Mouse (Mus musculus) midbrain, embryonic 10.5 days (tissue): ENCODE measurements around the gene Slamf9. TPM values are rescaled to one million over a fixed set of nuclear protein-coding genes. Genes with fewer than 3 reads are reported as not detected.
A peak's percentile ranks its signal among the peaks of the same experiment; 100 is the strongest.

ENCODE experiments used
- DNase-seq: peaks from one replicate; pipeline ENCODE4 v3.0.0-alpha.2; 2017; ENCODE audit warnings: low spot score
- H3K27ac ChIP-seq: fragments of 300-500 bp; sonication (generic); replicated peaks from 2 replicates; pipeline ENCODE4 v1.5.1; 2016; ENCODE audit warnings: mild to moderate bottlenecking
- H3K27me3 ChIP-seq: fragments of 300-500 bp; sonication (generic); 2 replicates; pipeline ENCODE4 v1.6.1; 2016; ENCODE audit warnings: low read depth, mild to moderate bottlenecking; ENCODE audit not compliant: poor library complexity, severe bottlenecking
- H3K36me3 ChIP-seq: fragments of 300-500 bp; sonication (generic); 2 replicates; pipeline ENCODE4 v1.6.1; 2016; ENCODE audit warnings: mild to moderate bottlenecking, moderate library complexity
- H3K4me1 ChIP-seq: fragments of 300-500 bp; sonication (generic); 2 replicates; pipeline ENCODE4 v1.6.1; 2016
- H3K4me3 ChIP-seq: fragments of 300-500 bp; sonication (generic); 2 replicates; pipeline ENCODE4 v1.5.1; 2016; ENCODE audit warnings: mild to moderate bottlenecking, moderate library complexity
- H3K9me3 ChIP-seq: fragments of 300-500 bp; sonication (generic); replicated peaks from 2 replicates; pipeline ENCODE4 v1.6.1; 2016; ENCODE audit warnings: mild to moderate bottlenecking
- WGBS: fragments of 180-500 bp; shearing (Covaris S2); methylation state at CpG from one replicate; pipeline ENCODE4 v1.1.7; 2016; 5-methylcytosine and 5-hydroxymethylcytosine counted together
- polyA plus RNA-seq: library from polyadenylated mRNA; unstranded; fragments of >200 nt; fragmentation: Nextera tagmentation; extraction: Ambion mirVana; gene quantifications from 2 replicates; pipeline ENCODE4 v1.2.1, GENCODE M21; 2016

Gene Slamf9
- polyA plus RNA-seq, 1 experiment from 2014 or later: 0.09 TPM

- peaks cover 16% of the 10 kb centered on the region for H3K27me3 ChIP-seq
- peaks cover 45% of the 10 kb centered on the region for H3K36me3 ChIP-seq
- no peak for DNase-seq
- H3K9me3 ChIP-seq: no peaks in the 10 kb centered on the region
- peaks cover 78% of the 10 kb centered on the region for H3K4me1 ChIP-seq
- 61% methylated on average over 13 of the region's 13 CpGs for WGBS
- peak overlapping the region; percentile 79 for H3K4me3 ChIP-seq
- peak overlapping the region; percentile 93 for H3K27ac ChIP-seq
These were observed 9.5 kb downstream of the Slamf9 start for GRCm38 (mm10) chr1:172484671-172485070.

DNA sequence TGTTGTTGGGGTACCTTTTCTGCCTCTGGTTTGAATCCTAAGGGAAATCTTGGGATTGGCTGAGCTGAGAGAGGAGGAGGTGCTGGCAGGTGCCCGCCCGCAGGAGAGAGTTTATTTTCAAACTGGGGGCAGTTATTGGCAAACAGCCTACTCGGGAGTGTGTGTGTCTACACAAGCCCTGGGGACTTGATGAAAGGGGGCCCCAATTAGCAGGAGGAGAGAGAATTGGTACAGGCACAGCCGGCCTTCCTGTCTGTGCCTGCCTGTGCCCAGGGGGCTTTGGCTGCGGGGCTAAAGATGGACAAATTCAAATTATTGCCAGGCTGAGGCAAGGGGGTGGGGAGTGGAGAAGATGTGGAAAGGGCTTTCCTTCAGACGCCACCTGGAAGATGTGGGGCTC, 10.7 kb downstream of the Slamf9 start:
- Histone ChIP-seq H3K4me1 (peaks cover 89% of the 10 kb centered on the region), H3K36me3 (peaks cover 55% of the 10 kb centered on the region), H3K9me3 (no peaks in the 10 kb centered on the region), H3K4me3 (peak overlapping the region; percentile 79), H3K27me3 (peaks cover 5% of the 10 kb centered on the region), H3K27ac (peak overlapping the region; percentile 93)
- 34% methylated on average over 6 of the region's 6 CpGs for WGBS
- DNase-seq: no peak

DNA sequence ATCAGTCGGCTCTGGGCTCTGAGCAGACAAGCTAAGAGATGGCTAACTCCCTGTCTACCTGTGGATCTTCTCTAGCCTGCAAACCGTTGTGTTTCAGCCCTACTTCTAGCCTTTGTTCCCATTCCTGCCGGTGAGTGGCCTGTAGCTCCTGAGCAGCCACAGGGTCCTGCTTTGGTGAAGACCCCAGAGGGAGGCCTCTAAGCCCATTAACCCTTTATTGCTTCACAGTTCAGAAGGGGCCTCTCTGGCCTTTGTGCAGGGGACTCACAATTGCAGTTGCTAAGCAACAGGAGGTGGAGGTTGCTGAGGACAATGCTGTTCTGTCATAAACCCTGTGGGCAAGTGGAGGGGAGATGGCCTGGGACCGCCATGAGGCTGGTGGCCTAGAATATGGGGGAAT, 11.1 kb downstream of the Slamf9 start:
- Histone ChIP-seq H3K27me3 (peaks cover under 1% of the 10 kb centered on the region), H3K27ac (peak overlapping the region; percentile 93), H3K36me3 (peaks cover 59% of the 10 kb centered on the region), H3K9me3 (no peaks in the 10 kb centered on the region), H3K4me3 (peak overlapping the region; percentile 79), H3K4me1 (peaks cover 85% of the 10 kb centered on the region)
- peak; percentile 80 for DNase-seq
- WGBS: 16% methylated on average over 4 of the region's 4 CpGs

DNA sequence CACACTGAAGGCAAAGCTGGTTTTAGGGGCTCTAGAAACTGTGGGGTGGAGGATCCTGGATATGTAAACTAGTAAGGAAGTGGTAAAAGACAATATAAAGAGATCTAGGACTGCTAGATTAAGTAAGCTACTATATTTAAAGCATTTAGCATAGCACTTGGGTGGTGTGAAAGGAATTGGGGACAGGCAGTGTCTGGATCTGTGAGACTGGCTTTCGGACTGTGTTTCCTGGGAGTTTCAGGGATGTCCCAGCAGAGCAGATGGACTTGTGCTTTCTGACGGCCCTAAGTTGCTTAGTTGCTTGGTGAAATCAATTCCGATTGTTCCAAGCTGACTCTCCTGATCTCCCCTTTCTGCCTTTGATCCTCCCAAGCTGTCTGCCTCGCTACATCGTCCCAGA, 11.5 kb downstream of the Slamf9 start:
- 35% methylated on average over 5 of the region's 5 CpGs for WGBS
- peaks cover 63% of the 10 kb centered on the region for H3K36me3 ChIP-seq
- peaks cover 81% of the 10 kb centered on the region for H3K4me1 ChIP-seq
- H3K9me3 ChIP-seq: no peaks in the 10 kb centered on the region
- peak overlapping the region; percentile 93 for H3K27ac ChIP-seq
- no peaks in the 10 kb centered on the region; the same call in 1 of the 2 replicates for H3K27me3 ChIP-seq
- peak; percentile 28 for DNase-seq
- peak overlapping the region; percentile 79 for H3K4me3 ChIP-seq

DNA sequence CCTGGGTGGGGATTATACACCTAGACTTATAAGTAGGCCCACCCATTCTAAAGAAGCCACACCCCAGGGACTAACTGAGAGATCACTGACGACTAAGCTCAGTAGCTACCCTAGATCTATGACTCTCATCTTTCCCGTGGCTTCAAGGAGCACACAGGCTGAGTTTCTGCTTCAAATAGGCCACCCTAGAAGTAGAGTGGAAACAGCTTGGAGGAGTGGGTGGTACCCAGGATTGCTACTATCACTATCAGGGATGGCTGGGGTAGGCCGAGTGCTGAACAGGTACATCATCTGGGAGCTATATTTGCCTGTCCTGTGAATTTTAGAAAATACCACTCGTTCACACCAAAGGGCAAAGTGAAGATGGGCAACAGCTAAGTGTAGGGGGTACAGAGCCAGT, 12.7 kb downstream of the Slamf9 start:
- H3K36me3 ChIP-seq: peaks cover 75% of the 10 kb centered on the region
- peak overlapping the region; percentile 93; the same call in 1 of the 2 replicates for H3K27ac ChIP-seq
- no peak overlapping the region for H3K4me3 ChIP-seq
- 81% methylated on average over 4 of the region's 4 CpGs for WGBS
- peaks cover 74% of the 10 kb centered on the region for H3K4me1 ChIP-seq
- no peaks in the 10 kb centered on the region; the same call in 1 of the 2 replicates for H3K27me3 ChIP-seq
- H3K9me3 ChIP-seq: no peaks in the 10 kb centered on the region
- no peak for DNase-seq

GRCm38 (mm10) chr1:172488831-172489230, 13.7 kb downstream of the Slamf9 start:
- Histone ChIP-seq H3K9me3 (no peaks in the 10 kb centered on the region), H3K36me3 (peaks cover 85% of the 10 kb centered on the region), H3K4me1 (peaks cover 65% of the 10 kb centered on the region), H3K27me3 (no peaks in the 10 kb centered on the region; the same call in 1 of the 2 replicates), H3K27ac (no peak overlapping the region), H3K4me3 (no peak overlapping the region)
- DNase-seq: no peak
- WGBS: 81% methylated on average over 7 of the region's 7 CpGs

- DNase-seq: no peak
- Histone ChIP-seq H3K4me3 (peak overlapping the region; percentile 25; the same call in 1 of the 2 replicates), H3K27ac (no peak overlapping the region; the same call in 1 of the 2 replicates), H3K9me3 (no peaks in the 10 kb centered on the region), H3K27me3 (no peaks in the 10 kb centered on the region; the same call in 1 of the 2 replicates), H3K4me1 (peaks cover 56% of the 10 kb centered on the region), H3K36me3 (peaks cover 89% of the 10 kb centered on the region)
- WGBS: 59% methylated on average over 12 of the region's 12 CpGs
These were observed 14.6 kb downstream of the Slamf9 start for GRCm38 (mm10) chr1:172489585-172490250.

DNA sequence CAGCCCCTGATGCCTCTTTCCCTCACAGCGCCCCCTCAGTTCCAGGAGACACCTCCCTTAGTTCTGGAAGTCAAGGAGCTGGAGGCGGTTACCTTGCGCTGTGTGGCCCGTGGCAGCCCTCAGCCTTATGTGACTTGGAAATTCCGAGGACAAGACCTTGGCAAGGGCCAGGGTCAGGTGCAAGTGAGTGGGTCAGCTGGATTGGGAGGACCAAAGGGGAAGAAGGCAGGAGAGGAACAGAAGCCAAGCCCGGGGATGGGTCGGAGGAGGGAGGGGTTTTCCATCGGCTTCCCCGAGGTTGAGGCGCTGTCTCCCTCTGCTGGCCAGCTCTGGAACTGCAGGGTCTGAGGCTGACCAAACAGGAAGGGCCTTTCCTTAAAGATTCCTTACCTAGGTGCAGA, 15.1 kb downstream of the Slamf9 start:
- DNase-seq: peak; percentile 90
- Histone ChIP-seq H3K27ac (no peak overlapping the region; the same call in 1 of the 2 replicates), H3K4me1 (peaks cover 50% of the 10 kb centered on the region), H3K27me3 (no peaks in the 10 kb centered on the region; the same call in 1 of the 2 replicates), H3K9me3 (no peaks in the 10 kb centered on the region), H3K36me3 (peaks cover 89% of the 10 kb centered on the region), H3K4me3 (peak overlapping the region; percentile 25; the same call in 1 of the 2 replicates)
- 10% methylated on average over 10 of the region's 10 CpGs for WGBS

DNA sequence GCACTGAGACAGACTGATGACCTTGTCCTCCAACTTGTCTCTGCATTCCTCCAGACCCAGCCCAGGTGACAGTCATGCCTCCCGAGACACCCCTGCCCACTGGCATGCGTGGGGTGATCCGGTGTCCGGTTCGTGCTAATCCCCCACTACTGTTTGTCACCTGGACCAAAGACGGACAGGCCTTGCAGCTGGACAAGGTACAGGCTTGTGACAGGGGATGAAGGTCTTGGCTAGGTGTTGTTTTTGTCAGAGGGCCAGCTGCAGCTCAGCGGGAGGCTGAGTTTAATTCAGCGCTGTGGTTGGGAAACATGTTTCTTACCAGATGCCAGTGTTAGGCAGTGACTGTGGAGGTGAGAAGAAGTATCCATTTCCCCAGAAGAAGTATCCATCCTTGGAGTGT, 16.9 kb downstream of the Slamf9 start:
- 91% methylated on average over 8 of the region's 8 CpGs for WGBS
- H3K4me3 ChIP-seq: no peak overlapping the region
- H3K27ac ChIP-seq: no peak overlapping the region
- H3K9me3 ChIP-seq: no peaks in the 10 kb centered on the region
- H3K36me3 ChIP-seq: peaks cover 98% of the 10 kb centered on the region
- peaks cover 16% of the 10 kb centered on the region for H3K27me3 ChIP-seq
- peaks cover 33% of the 10 kb centered on the region for H3K4me1 ChIP-seq
- DNase-seq: no peak

GRCm38 (mm10) chr1:172493516-172493915, 18.4 kb downstream of the Slamf9 start:
- Histone ChIP-seq H3K27me3 (peaks cover 31% of the 10 kb centered on the region), H3K36me3 (peaks cover 98% of the 10 kb centered on the region), H3K9me3 (no peaks in the 10 kb centered on the region), H3K4me1 (peaks cover 18% of the 10 kb centered on the region), H3K27ac (no peak overlapping the region), H3K4me3 (no peak overlapping the region)
- no peak for DNase-seq
- 87% methylated on average over 6 of the region's 6 CpGs for WGBS

- no peak for DNase-seq
- Histone ChIP-seq H3K9me3 (no peaks in the 10 kb centered on the region), H3K36me3 (peaks cover 82% of the 10 kb centered on the region)
These were observed 20.9 kb downstream of the Slamf9 start for GRCm38 (mm10) chr1:172496030-172496429.

DNA sequence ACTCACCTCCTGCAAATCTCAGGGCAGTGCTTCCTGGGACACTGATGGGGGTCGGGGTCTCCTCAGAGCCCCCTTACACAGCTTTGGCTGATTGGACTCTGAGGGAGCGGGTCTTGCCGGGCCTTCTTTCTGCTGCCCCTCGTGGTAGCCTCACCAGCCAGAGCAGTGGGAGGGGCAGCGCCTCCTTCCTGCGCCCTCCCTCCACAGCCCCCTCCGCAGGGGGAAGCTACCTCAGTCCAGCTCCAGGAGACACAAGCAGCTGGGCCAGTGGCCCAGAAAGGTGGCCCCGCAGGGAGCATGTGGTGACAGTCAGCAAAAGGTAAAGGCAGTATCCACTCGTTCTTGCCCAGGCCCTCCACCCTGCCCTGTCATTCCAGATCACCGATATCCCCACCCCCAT, 22.3 kb downstream of the Slamf9 start:
- no peaks in the 10 kb centered on the region for H3K9me3 ChIP-seq
- no peak overlapping the region for H3K4me3 ChIP-seq
- DNase-seq: no peak
- peaks cover 35% of the 10 kb centered on the region for H3K4me1 ChIP-seq
- H3K36me3 ChIP-seq: peaks cover 68% of the 10 kb centered on the region
- H3K27ac ChIP-seq: no peak overlapping the region
- peaks cover 70% of the 10 kb centered on the region for H3K27me3 ChIP-seq
- 79% methylated on average over 10 of the region's 10 CpGs for WGBS

More at GRCm38 (mm10) chr1:172496030-172496429, 20.9 kb downstream of the Slamf9 start:
- Histone ChIP-seq H3K4me3 (no peak overlapping the region), H3K4me1 (peaks cover 21% of the 10 kb centered on the region), H3K27ac (no peak overlapping the region), H3K27me3 (peaks cover 56% of the 10 kb centered on the region)
- WGBS: 83% methylated on average over 17 of the region's 17 CpGs

GRCm38 (mm10) chr1:172499765-172500441, 24.7 kb downstream of the Slamf9 start, which contains the start of gene Tagln2:
Gene Tagln2, plus strand, starts transcription at chr1:172500047.
- WGBS: 1% methylated on average over 30 of the region's 30 CpGs
- Histone ChIP-seq H3K36me3 (peaks cover 43% of the 10 kb centered on the region), H3K4me1 (peaks cover 60% of the 10 kb centered on the region), H3K4me3 (peak within 1 kb of the TSS; percentile 56), H3K9me3 (no peaks in the 10 kb centered on the region), H3K27me3 (peaks cover 93% of the 10 kb centered on the region), H3K27ac (peak within 1 kb of the TSS; percentile 74)
- DNase-seq: peak; percentile 73
